Mouse (Mus musculus) cerebellum, adult (tissue): ENCODE data around the gene Rest.
A peak's percentile ranks its signal among the peaks of the same experiment; 100 is the strongest.
"Not testable (repeated sequence)": the region's sequence is repeated elsewhere in the genome, so short reads cannot be mapped to it uniquely, and the experiment has no call there.

Experiments
- ATAC-seq: cut with Nextera tagmentation; 2 replicates; pipeline ENCODE4 v1.9.2; 2017; ENCODE audit warnings: mild to moderate bottlenecking, moderate library complexity, mixed read lengths; ENCODE audit not compliant: insufficient number of reproducible peaks, low FRiP score, low TSS enrichment

The Rest gene

GRCm38 (mm10) chr5:77265081-77265670, at the start of gene Rest:
TSS of gene Rest (plus strand) at chr5:77265491.
- peak; percentile 42; the same call in 1 of the 2 replicates for ATAC-seq

- peak; percentile 57; the same call in 1 of the 2 replicates for ATAC-seq
These were observed 48.1 kb upstream of the Rest start for GRCm38 (mm10) chr5:77217211-77217610.

- no peak for ATAC-seq
These were observed 47.6 kb upstream of the Rest start for GRCm38 (mm10) chr5:77217724-77218123.

- no peak for ATAC-seq
These were observed 42.0 kb upstream of the Rest start for GRCm38 (mm10) chr5:77223043-77223975.

- ATAC-seq: no peak
These were observed 36.3 kb upstream of the Rest start for GRCm38 (mm10) chr5:77228986-77229385.

GRCm38 (mm10) chr5:77231863-77232262, 33.4 kb upstream of the Rest start:
- not testable (repeated sequence) for ATAC-seq

GRCm38 (mm10) chr5:77234921-77235320, 30.4 kb upstream of the Rest start:
- no peak for ATAC-seq

- ATAC-seq: no peak
These were observed 28.2 kb upstream of the Rest start for GRCm38 (mm10) chr5:77237104-77237503.

GRCm38 (mm10) chr5:77244331-77244987, 20.8 kb upstream of the Rest start:
- ATAC-seq: no peak

- no peak for ATAC-seq
These were observed 19.9 kb upstream of the Rest start for GRCm38 (mm10) chr5:77245463-77245786.

GRCm38 (mm10) chr5:77245787-77246671, 19.3 kb upstream of the Rest start:
- ATAC-seq: no peak

GRCm38 (mm10) chr5:77250083-77250482, 15.2 kb upstream of the Rest start:
- ATAC-seq: no peak

- no peak for ATAC-seq
These were observed 13.6 kb upstream of the Rest start for GRCm38 (mm10) chr5:77251656-77252055.

GRCm38 (mm10) chr5:77252115-77252827, 13.0 kb upstream of the Rest start:
- ATAC-seq: no peak

GRCm38 (mm10) chr5:77253154-77253553, 12.1 kb upstream of the Rest start:
- no peak for ATAC-seq

- ATAC-seq: no peak
These were observed 10.9 kb upstream of the Rest start for GRCm38 (mm10) chr5:77254402-77254801.

- ATAC-seq: no peak
These were observed 7.7 kb upstream of the Rest start for GRCm38 (mm10) chr5:77257603-77258002.

- no peak for ATAC-seq
These were observed 6.0 kb upstream of the Rest start for GRCm38 (mm10) chr5:77259315-77259714.

- no peak for ATAC-seq
These were observed 5.2 kb upstream of the Rest start for GRCm38 (mm10) chr5:77260141-77260540.

GRCm38 (mm10) chr5:77261137-77261536, 4.2 kb upstream of the Rest start:
- ATAC-seq: no peak
